Mouse (Mus musculus) layer of hippocampus, adult 9-10 months (tissue): ENCODE results near the gene Fam129b.

ENCODE experiments used
- DNase-seq: peaks from one replicate; pipeline ENCODE4 v3.0.0; 2022; ENCODE audit warnings: low spot score

Fam129b gene

GRCm38 (mm10) chr2:32924306-32924844, 48.5 kb downstream of the Fam129b start:
- DNase-seq = no peak

- DNase-seq = no peak
Measured at GRCm38 (mm10) chr2:32926330-32927075, 50.6 kb downstream of the Fam129b start.

GRCm38 (mm10) chr2:32927624-32928234, 51.8 kb downstream of the Fam129b start:
- DNase-seq = no peak

GRCm38 (mm10) chr2:32928235-32928946, 52.5 kb downstream of the Fam129b start:
- peak; percentile 37 for DNase-seq

GRCm38 (mm10) chr2:32928947-32929829, 53.3 kb downstream of the Fam129b start:
- no peak for DNase-seq

- DNase-seq = no peak
Measured at GRCm38 (mm10) chr2:32931730-32932129, 55.8 kb downstream of the Fam129b start.

GRCm38 (mm10) chr2:32938741-32939140, 62.8 kb downstream of the Fam129b start:
- DNase-seq = no peak

- peak; percentile 42 for DNase-seq
Measured at GRCm38 (mm10) chr2:32939418-32939817, 63.5 kb downstream of the Fam129b start.

GRCm38 (mm10) chr2:32940483-32940882, 64.6 kb downstream of the Fam129b start:
- no peak for DNase-seq

- no peak for DNase-seq
Measured at GRCm38 (mm10) chr2:32947454-32947853, 71.5 kb downstream of the Fam129b start.

- no peak for DNase-seq
Measured at GRCm38 (mm10) chr2:32954581-32954980, 78.7 kb downstream of the Fam129b start.

GRCm38 (mm10) chr2:32957344-32957743, 81.4 kb downstream of the Fam129b start:
- no peak for DNase-seq

GRCm38 (mm10) chr2:32960273-32960672, 84.4 kb downstream of the Fam129b start:
- no peak for DNase-seq

GRCm38 (mm10) chr2:32961192-32961995, 85.5 kb downstream of the Fam129b start, which contains the start of the genes Rpl12 and Lrsam1:
Gene Rpl12 (plus strand): TSS chr2:32961559.
Gene Lrsam1 (minus strand): TSS chr2:32961614.
- DNase-seq = peak; percentile 88

- no peak for DNase-seq
Measured at GRCm38 (mm10) chr2:32962062-32962874, 86.4 kb downstream of the Fam129b start.

GRCm38 (mm10) chr2:32962875-32963220, 86.9 kb downstream of the Fam129b start:
- DNase-seq = no peak

- DNase-seq = no peak
Measured at GRCm38 (mm10) chr2:32963544-32963943, 87.6 kb downstream of the Fam129b start.

GRCm38 (mm10) chr2:32963981-32964380, 88.1 kb downstream of the Fam129b start:
- no peak for DNase-seq

- no peak for DNase-seq
Measured at GRCm38 (mm10) chr2:32964659-32965457, 88.9 kb downstream of the Fam129b start.
